Mouse (Mus musculus) heart, embryonic 14.5 days (tissue): ENCODE measurements around the gene Uvrag. TPM values are rescaled to one million over a fixed set of nuclear protein-coding genes. Genes with fewer than 3 reads are reported as not detected.

Source experiments
- ATAC-seq: fragments of 200-750 bp; cut with Nextera tagmentation; 2 replicates; pipeline ENCODE4 v1.8.0; 2017; ENCODE audit warnings: low read depth, moderate TSS enrichment; ENCODE audit not compliant: insufficient number of reproducible peaks, insufficient read depth, low FRiP score
- H3K27ac ChIP-seq, 2 experiments: fragments of 200-500 bp in 1 of 2; fragments of 300-500 bp in 1 of 2; sonication (generic) in 1 of 2; replicated peaks in 1 of 2; 2 replicates each; pipeline ENCODE4 v1.5.1; 2012 to 2014; ENCODE audit warnings: low read depth in 2 of 2, low read length in 2 of 2, control low read depth in 1 of 2, mild to moderate bottlenecking in 1 of 2, mixed read lengths in 1 of 2; ENCODE audit not compliant: control insufficient read depth in 1 of 2, insufficient read depth in 1 of 2
- H3K27me3 ChIP-seq: fragments of 300-500 bp; sonication (generic); 2 replicates; pipeline ENCODE4 v1.6.1; 2014; ENCODE audit warnings: mild to moderate bottlenecking, low read length, control low read depth; ENCODE audit not compliant: control insufficient read depth, insufficient read depth
- H3K36me3 ChIP-seq: fragments of 300-500 bp; sonication (generic); 2 replicates; pipeline ENCODE4 v1.6.1; 2014; ENCODE audit warnings: mild to moderate bottlenecking, control low read depth, low read length, mixed read lengths; ENCODE audit not compliant: control insufficient read depth, insufficient read depth
- H3K4me1 ChIP-seq, 2 experiments: fragments of 200-500 bp in 1 of 2; fragments of 300-500 bp in 1 of 2; sonication (generic) in 1 of 2; 2 replicates each; pipeline ENCODE4 v1.6.1; 2012 to 2014; ENCODE audit warnings: low read length in 2 of 2, control low read depth in 1 of 2, mixed read lengths in 1 of 2; ENCODE audit not compliant: control insufficient read depth in 2 of 2, insufficient read depth in 2 of 2
- H3K4me2 ChIP-seq: fragments of 300-500 bp; sonication (generic); 2 replicates; pipeline ENCODE4 v1.6.1; 2014; ENCODE audit warnings: mild to moderate bottlenecking, low read length
- H3K4me3 ChIP-seq, 2 experiments: fragments of 200-500 bp in 1 of 2; fragments of 300-500 bp in 1 of 2; sonication (generic) in 1 of 2; 2 replicates each; pipeline ENCODE4 v1.5.1; 2012 to 2014; ENCODE audit warnings: low read length in 2 of 2, mild to moderate bottlenecking in 2 of 2, control low read depth in 1 of 2, low read depth in 1 of 2, moderate library complexity in 1 of 2; ENCODE audit not compliant: control insufficient read depth in 1 of 2, insufficient read depth in 1 of 2
- H3K9ac ChIP-seq: fragments of 300-500 bp; sonication (generic); 2 replicates; pipeline ENCODE4 v1.6.1; 2014; ENCODE audit warnings: mild to moderate bottlenecking, low read length
- H3K9me3 ChIP-seq: fragments of 300-500 bp; sonication (generic); 2 replicates; pipeline ENCODE4 v1.6.1; 2016; ENCODE audit warnings: low read length, control low read depth; ENCODE audit not compliant: control insufficient read depth
- WGBS: fragments of 180-500 bp; shearing (Covaris S2); extraction: QIAGEN DNeasy Blood & Tissue Kit; methylation state at CpG from one replicate; pipeline ENCODE4 v1.1.7; 2014; 5-methylcytosine and 5-hydroxymethylcytosine counted together
- polyA plus RNA-seq: library from polyadenylated mRNA; unstranded; fragments of >200 nt; fragmentation: Nextera tagmentation; extraction: Ambion mirVana; gene quantifications from 2 replicates; pipeline ENCODE4 v1.2.1, GENCODE M21; 2014

The Uvrag gene
- polyA plus RNA-seq, 1 experiment from 2014 or later: 18.9 TPM

GRCm38 (mm10) chr7:99107566-99107965, 33.4 kb downstream of the Uvrag start:
- ATAC-seq: no peak
- Histone ChIP-seq H3K27ac (no peak overlapping the region), H3K9ac (no peak overlapping the region), H3K4me1 (peaks cover 5 to 11% of the 10 kb centered on the region in 2 experiments), H3K36me3 (0 out of 2 replicates have a peak, but pooled peaks cover 7% of the 10 kb centered on the region), H3K27me3 (no peaks in the 10 kb centered on the region), H3K4me3 (no peak overlapping the region), H3K9me3 (no peaks in the 10 kb centered on the region), H3K4me2 (no peak overlapping the region)
- WGBS: 53% methylated on average over 3 of the region's 3 CpGs

GRCm38 (mm10) chr7:99106714-99107270, 34.1 kb downstream of the Uvrag start:
- no peak for ATAC-seq
- H3K9ac ChIP-seq: no peak overlapping the region
- H3K4me3 ChIP-seq: no peak overlapping the region
- 76% methylated on average over 4 of the region's 4 CpGs for WGBS
- no peaks in the 10 kb centered on the region for H3K27me3 ChIP-seq
- H3K9me3 ChIP-seq: no peaks in the 10 kb centered on the region
- H3K4me1 ChIP-seq: peaks cover 10 to 19% of the 10 kb centered on the region in 2 experiments
- H3K4me2 ChIP-seq: no peak overlapping the region
- H3K27ac ChIP-seq: no peak overlapping the region
- H3K36me3 ChIP-seq: 0 out of 2 replicates have a peak, but pooled peaks cover 5% of the 10 kb centered on the region

GRCm38 (mm10) chr7:99101767-99102593, 39.0 kb downstream of the Uvrag start:
- H3K27ac ChIP-seq: no peak overlapping the region; a peak in 1 of 4 replicates
- ATAC-seq: no peak
- H3K36me3 ChIP-seq: peaks cover 24% of the 10 kb centered on the region
- no peaks in the 10 kb centered on the region for H3K9me3 ChIP-seq
- no peak overlapping the region for H3K4me3 ChIP-seq
- H3K4me2 ChIP-seq: no peak overlapping the region
- 51% methylated on average over 11 of the region's 11 CpGs for WGBS
- H3K27me3 ChIP-seq: no peaks in the 10 kb centered on the region
- no peak overlapping the region for H3K9ac ChIP-seq
- H3K4me1 ChIP-seq: peaks cover 12 to 27% of the 10 kb centered on the region in 2 experiments

- no peak for ATAC-seq
- WGBS: 50% methylated on average over 2 of the region's 2 CpGs
- H3K27ac ChIP-seq: no peak overlapping the region
Measured at GRCm38 (mm10) chr7:99101076-99101475, 39.9 kb downstream of the Uvrag start.

GRCm38 (mm10) chr7:99100573-99100972, 40.4 kb downstream of the Uvrag start:
- WGBS: 78% methylated on average over 8 of the region's 8 CpGs
- ATAC-seq: no peak
- H3K4me2 ChIP-seq: no peak overlapping the region
- no peak overlapping the region for H3K4me3 ChIP-seq
- H3K27me3 ChIP-seq: no peaks in the 10 kb centered on the region
- H3K9me3 ChIP-seq: no peaks in the 10 kb centered on the region
- peaks cover 12 to 22% of the 10 kb centered on the region in 2 experiments for H3K4me1 ChIP-seq
- H3K27ac ChIP-seq: no peak overlapping the region
- H3K36me3 ChIP-seq: peaks cover 31% of the 10 kb centered on the region
- H3K9ac ChIP-seq: no peak overlapping the region

More at GRCm38 (mm10) chr7:99101076-99101475, 39.9 kb downstream of the Uvrag start:
- H3K9ac ChIP-seq: no peak overlapping the region
- H3K27me3 ChIP-seq: no peaks in the 10 kb centered on the region
- no peaks in the 10 kb centered on the region for H3K9me3 ChIP-seq
- H3K4me3 ChIP-seq: no peak overlapping the region
- no peak overlapping the region for H3K4me2 ChIP-seq
- H3K4me1 ChIP-seq: peaks cover 12 to 23% of the 10 kb centered on the region in 2 experiments
- H3K36me3 ChIP-seq: peaks cover 31% of the 10 kb centered on the region

GRCm38 (mm10) chr7:99100087-99100486, 40.9 kb downstream of the Uvrag start:
- H3K4me2 ChIP-seq: no peak overlapping the region
- ATAC-seq: no peak
- WGBS: 66% methylated on average over 9 of the region's 9 CpGs

GRCm38 (mm10) chr7:99097781-99098180, 43.2 kb downstream of the Uvrag start:
- Histone ChIP-seq H3K9me3 (no peaks in the 10 kb centered on the region), H3K9ac (no peak overlapping the region), H3K36me3 (peaks cover 40% of the 10 kb centered on the region), H3K4me3 (no peak overlapping the region), H3K27ac (no peak overlapping the region), H3K27me3 (no peaks in the 10 kb centered on the region), H3K4me2 (no peak overlapping the region), H3K4me1 (peaks cover 9 to 18% of the 10 kb centered on the region in 2 experiments)
- WGBS: 86% methylated on average over 7 of the region's 7 CpGs
- ATAC-seq: no peak

More at GRCm38 (mm10) chr7:99100087-99100486, 40.9 kb downstream of the Uvrag start:
- Histone ChIP-seq H3K27me3 (no peaks in the 10 kb centered on the region), H3K27ac (no peak overlapping the region), H3K9me3 (no peaks in the 10 kb centered on the region), H3K4me1 (peaks cover 12 to 22% of the 10 kb centered on the region in 2 experiments), H3K36me3 (peaks cover 32% of the 10 kb centered on the region), H3K9ac (no peak overlapping the region), H3K4me3 (no peak overlapping the region)
